Mouse (Mus musculus) liver, adult 2 months (tissue): ENCODE results near the gene Ccdc146.

Experiments
- CTCF ChIP-seq: fragments of 200-500 bp; IDR thresholded peaks from 2 replicates; pipeline ENCODE4 v1.5.1; 2011; ENCODE audit warnings: low read depth, low read length, control low read depth
- POLR2A ChIP-seq: fragments of 200-500 bp; IDR thresholded peaks from 2 replicates; pipeline ENCODE4 v1.6.1; 2011; ENCODE audit warnings: low read length, control low read depth; ENCODE audit not compliant: insufficient read depth; ENCODE audit errors: extremely low read depth

DNA sequence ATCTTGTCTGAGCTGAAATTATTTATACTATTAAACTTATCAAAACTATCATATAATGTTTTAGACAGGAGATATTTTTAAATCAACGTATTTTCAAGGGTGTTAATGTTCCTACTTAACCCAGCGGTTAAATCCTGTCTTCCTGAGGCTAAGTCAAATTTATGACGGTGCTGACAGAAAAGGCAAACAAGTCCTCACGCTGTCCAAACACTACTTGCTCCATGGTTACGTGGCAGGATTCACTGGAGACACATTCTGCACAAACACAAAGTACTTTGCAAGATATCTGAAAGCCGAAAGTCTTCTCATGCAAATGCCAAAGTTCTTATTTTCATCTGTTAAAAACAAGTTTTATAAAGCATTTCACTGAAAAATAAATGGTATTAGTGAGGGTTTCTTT lies 42.5 kb downstream of the Ccdc146 start:
- no peak for TF ChIP-seq POLR2A
- no peak for TF ChIP-seq CTCF
